In genomic region chr15:98114098-98114851, GRCm38 (mm10) we compare ENCODE assay signal across 22 mouse cellular contexts. TPM values are rescaled to one million over a fixed set of nuclear protein-coding genes. Genes with fewer than 3 reads are reported as not detected.
A peak's percentile ranks its signal among the peaks of the same experiment; 100 is the strongest.
DNase-seq lines count a peak whose midpoint lies in the region; ATAC-seq and TF ChIP-seq lines count a peak whose summit lies in the region.
"Had no signal": no experiment of that assay in that cellular context is flagged by ENCODE, and none has a peak within 500 bp of the region (broad histone marks: within the 10 kb centered on the region; RNA-seq: fewer than 3 reads in every experiment).

No protein-coding gene starts in this region.

- peak overlapping the region; percentile 82 for H3K27ac ChIP-seq in heart, postnatal 0 days (ENCODE audit: low read depth)
- H3K27ac ChIP-seq: embryonic facial prominence, embryonic 10.5 days; forebrain, embryonic 13.5 days; hindbrain, postnatal 0 days; limb, embryonic 12.5 days; midbrain, embryonic 15.5 days had no signal

- no peak for TF ChIP-seq EP300 in heart, postnatal 0 days (IDR thresholded peaks at IDR 0.05; ENCODE audit: low read depth)

- no peaks in the 10 kb centered on the region for H3K27me3 ChIP-seq in heart, postnatal 0 days (ENCODE audit: control insufficient read depth, insufficient read depth, low read length)
- H3K27me3 ChIP-seq: CH12.LX; forebrain, embryonic 13.5 days; limb, embryonic 12.5 days; liver, embryonic 15.5 days; midbrain, embryonic 15.5 days had no signal

- H3K4me2 ChIP-seq in heart, postnatal 0 days (ENCODE audit: low read depth, low read length): no peak overlapping the region
- H3K4me2 ChIP-seq: forebrain, embryonic 13.5 days; limb, embryonic 12.5 days; liver, embryonic 15.5 days; midbrain, embryonic 15.5 days had no signal

- no peak overlapping the region for H3K4me3 ChIP-seq in heart, postnatal 0 days (ENCODE audit: low read depth, low read length)
- H3K4me3 ChIP-seq: embryonic facial prominence, embryonic 10.5 days; forebrain, embryonic 13.5 days; limb, embryonic 12.5 days; liver, embryonic 15.5 days; midbrain, embryonic 15.5 days had no signal

- no peak for ATAC-seq in heart, postnatal 0 days (ENCODE audit: insufficient read depth, low read depth)
- ATAC-seq: forebrain, embryonic 13.5 days; hindbrain, postnatal 0 days; midbrain, embryonic 15.5 days had no signal

- WGBS in heart, postnatal 0 days: 73% methylated on average over 10 of the region's 10 CpGs

- no peaks in the 10 kb centered on the region for H3K9me3 ChIP-seq in heart, postnatal 0 days (replicated peaks; ENCODE audit: control insufficient read depth, low read length)
- H3K9me3 ChIP-seq: embryonic facial prominence, embryonic 10.5 days; forebrain, embryonic 13.5 days; limb, embryonic 12.5 days; liver, embryonic 15.5 days; midbrain, embryonic 15.5 days had no signal

- peaks cover 34% of the 10 kb centered on the region for H3K36me3 ChIP-seq in heart, postnatal 0 days (replicated peaks; ENCODE audit: control insufficient read depth, insufficient read depth, low read length)

- no peak overlapping the region for H3K9ac ChIP-seq in heart, postnatal 0 days (replicated peaks; ENCODE audit: low read depth, low read length)
- H3K9ac ChIP-seq: forebrain, embryonic 13.5 days; limb, embryonic 12.5 days; liver, embryonic 15.5 days; midbrain, embryonic 15.5 days had no signal

- intact Hi-C loops in left cerebral cortex, postnatal 36 days (cut with DNase I): no loop called here

- no peak for TF ChIP-seq CTCF in heart, postnatal 0 days (IDR thresholded peaks at IDR 0.05; ENCODE audit: low read depth)

- DNase-seq in cerebellum, adult 18-20 months: peak; percentile 44 to 58
- DNase-seq in cerebellum, postnatal 4 days (ENCODE audit: low spot score in 2 of 2): no peak
- DNase-seq in heart, postnatal 0 days (ENCODE audit: low spot score): no peak
- no peak for DNase-seq in heart, adult 8-10 months (ENCODE audit: low spot score)
- DNase-seq in cerebellum, postnatal 14 days: peak; percentile 28 to 47
- DNase-seq in left cerebral cortex, postnatal 36 days (ENCODE audit: low spot score in 2 of 2): no peak
- DNase-seq in kidney, postnatal 25 days: no peak
- DNase-seq: kidney, adult 18-20 months; kidney, postnatal 14 days; layer of hippocampus, adult 9-11 months; lung, postnatal 10 days; retina, postnatal 1 day; right cerebral cortex, postnatal 4 days; thymus, postnatal 25 days had no signal

- peaks cover 40% of the 10 kb centered on the region for H3K4me1 ChIP-seq in heart, postnatal 0 days (ENCODE audit: control insufficient read depth, insufficient read depth)

RNA-seq across cellular contexts. Expression of gene Senp1, which starts 20.7 kb away (rescaled TPM):
- total RNA-seq in heart, postnatal 0 days (2014; rRNA removed; ENCODE audit: low replicate concordance): 13.3 and 16.7 TPM in 2 replicates
- 8.0 and 10.1 TPM in 2 replicates for polyA plus RNA-seq in heart, postnatal 0 days (2015; fragmentation: Nextera tagmentation; extraction: Ambion mirVana)
- 1 to 10 TPM; 8.4 to 9.5 (median 8.7) TPM for total RNA-seq in heart, adult 8-10 months (2022)
- total RNA-seq in left cerebral cortex, postnatal 36 days (2021): 10 to 100 TPM in 1 of 2 experiments, 1 to 10 TPM in 1; 9.8 to 14.5 TPM

RNA-seq across cellular contexts. Expression of gene Pfkm, which starts 21.9 kb away (rescaled TPM):
- total RNA-seq in heart, postnatal 0 days (2014; rRNA removed; ENCODE audit: low replicate concordance): 216 and 219 TPM in 2 replicates
- 205 and 213 TPM in 2 replicates for polyA plus RNA-seq in heart, postnatal 0 days (2015; fragmentation: Nextera tagmentation; extraction: Ambion mirVana)
- 1,000 to 10,000 TPM in 1 of 4 experiments, 100 to 1,000 TPM in 3; 958 to 1,060 (median 998) TPM for total RNA-seq in heart, adult 8-10 months (2022)
- total RNA-seq in left cerebral cortex, postnatal 36 days (2021): 100 to 1,000 TPM; 381 to 455 TPM

RNA-seq across cellular contexts. Expression of gene Asb8, which starts 51.1 kb away (rescaled TPM):
- 99.6 and 158 TPM in 2 replicates for total RNA-seq in heart, postnatal 0 days (2014; rRNA removed; ENCODE audit: low replicate concordance)
- polyA plus RNA-seq in heart, postnatal 0 days (2015; fragmentation: Nextera tagmentation; extraction: Ambion mirVana): 95.6 and 111 TPM in 2 replicates
- total RNA-seq in heart, adult 8-10 months (2022): 100 to 1,000 TPM; 116 to 127 (median 119) TPM
- total RNA-seq in left cerebral cortex, postnatal 36 days (2021): 10 to 100 TPM; 48.0 to 54.0 TPM

RNA-seq across cellular contexts. Expression of gene Ccdc184, which starts 52.7 kb away (rescaled TPM):
- 0.92 and 1.9 TPM in 2 replicates for total RNA-seq in heart, postnatal 0 days (2014; rRNA removed; ENCODE audit: low replicate concordance)
- polyA plus RNA-seq in heart, postnatal 0 days (2015; fragmentation: Nextera tagmentation; extraction: Ambion mirVana): 0.63 and 0.89 TPM in 2 replicates
- total RNA-seq in heart, adult 8-10 months (2022): under 1 TPM; 0.41 to 0.84 (median 0.66) TPM
- 10 to 100 TPM; 17.9 to 19.9 TPM for total RNA-seq in left cerebral cortex, postnatal 36 days (2021)
- total RNA-seq: megakaryocyte, adult 5-6 weeks had no signal

Comparison
In these comparisons a context has a peak if more than half of its experiments do, and no peak if none do; other contexts are left out.
1. DNase-seq: peak in cerebellum, adult 18-20 months (2 of 2) and cerebellum, postnatal 14 days (2 of 2); none in cerebellum, postnatal 4 days (0 of 2), heart, postnatal 0 days (single experiment), heart, adult 8-10 months (single experiment), left cerebral cortex, postnatal 36 days (0 of 2) and kidney, postnatal 25 days (0 of 2).